Mouse (Mus musculus) layer of hippocampus, adult 6 months (tissue): ENCODE data around the gene Mei4. TPM values are rescaled to one million over a fixed set of nuclear protein-coding genes. Genes with fewer than 3 reads are reported as not detected.

ENCODE experiments used
- long read RNA-seq, 2 experiments: library from polyadenylated mRNA; unstranded; transcript quantifications; one replicate each; pipeline ENCODE4 v2.0.0; 2019 to 2020
- polyA plus RNA-seq: library from polyadenylated mRNA; unstranded; fragments of <200 nt; fragmentation: Nextera tagmentation; gene quantifications from 2 replicates; pipeline ENCODE4 v1.2.3, GENCODE M21; 2021

Mei4 gene
- 1.0 and 1.1 TPM in 2 replicates for polyA plus RNA-seq
- long read RNA-seq, experiment 1, partial matches to known transcripts: 0 of 2 reads
- long read RNA-seq, experiment 1, other reads (novel, unspliced or antisense): 0 of 2 reads
- long read RNA-seq, experiment 2, transcript Mei4-201 (5 exons, 2,670 nt): major isoform, 5 of 6 reads
- long read RNA-seq, experiment 2, partial matches to known transcripts: 0 of 6 reads
- long read RNA-seq, experiment 2, other reads (novel, unspliced or antisense): 1 of 6 reads

DNA sequence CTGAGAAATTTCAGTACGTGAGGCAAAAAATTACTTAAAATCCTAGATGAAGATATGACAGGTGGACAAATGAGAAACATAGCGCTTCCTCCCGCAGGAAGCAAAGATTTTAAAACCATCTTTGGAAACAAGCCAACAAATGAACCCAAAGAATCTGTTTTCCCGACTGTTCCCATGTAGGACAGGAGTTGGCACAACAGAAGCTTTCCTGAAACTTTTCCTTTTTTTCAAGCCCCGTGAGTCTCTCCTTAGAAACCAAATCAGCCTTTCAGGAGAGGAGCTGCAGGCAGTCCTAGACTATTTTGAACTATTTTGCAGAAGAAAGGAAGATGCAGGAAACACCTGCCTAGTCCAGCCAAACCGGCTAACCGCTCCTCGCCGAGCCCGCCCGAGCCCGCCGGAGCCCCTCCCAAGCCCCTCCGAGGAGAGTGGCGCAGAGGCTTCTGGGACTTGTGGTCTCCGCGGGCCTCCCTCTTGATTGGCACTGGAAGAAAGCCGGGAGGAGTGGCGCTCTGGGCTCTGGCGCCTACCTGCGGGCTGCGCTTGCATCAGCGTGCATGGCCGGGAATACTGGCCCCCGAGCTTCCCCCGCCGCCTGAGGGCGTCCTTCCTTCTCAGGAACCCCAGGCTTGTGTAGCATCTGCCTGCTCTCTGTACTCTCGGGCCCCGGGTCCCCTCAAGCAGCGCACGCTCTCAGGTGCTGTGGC lies at the start of gene Mei4:
Gene Mei4 (plus strand): TSS at position 490 of the 707 bp plus-strand sequence.

Other genes with a start within 250 kb of the Mei4 start
- 2.7 TPM in 2 replicates for gene Htr1b, start 229.8 kb upstream of the Mei4 start, polyA plus RNA-seq